Mouse (Mus musculus): ENCODE data around the gene Hand2. TPM values are rescaled to one million over a fixed set of nuclear protein-coding genes. Genes with fewer than 3 reads are reported as not detected.
A peak's percentile ranks its signal among the peaks of the same experiment; 100 is the strongest.

Hand2 gene
- 10 to 100 TPM; 49.0 to 56.6 TPM for total RNA-seq (2021)

DNA sequence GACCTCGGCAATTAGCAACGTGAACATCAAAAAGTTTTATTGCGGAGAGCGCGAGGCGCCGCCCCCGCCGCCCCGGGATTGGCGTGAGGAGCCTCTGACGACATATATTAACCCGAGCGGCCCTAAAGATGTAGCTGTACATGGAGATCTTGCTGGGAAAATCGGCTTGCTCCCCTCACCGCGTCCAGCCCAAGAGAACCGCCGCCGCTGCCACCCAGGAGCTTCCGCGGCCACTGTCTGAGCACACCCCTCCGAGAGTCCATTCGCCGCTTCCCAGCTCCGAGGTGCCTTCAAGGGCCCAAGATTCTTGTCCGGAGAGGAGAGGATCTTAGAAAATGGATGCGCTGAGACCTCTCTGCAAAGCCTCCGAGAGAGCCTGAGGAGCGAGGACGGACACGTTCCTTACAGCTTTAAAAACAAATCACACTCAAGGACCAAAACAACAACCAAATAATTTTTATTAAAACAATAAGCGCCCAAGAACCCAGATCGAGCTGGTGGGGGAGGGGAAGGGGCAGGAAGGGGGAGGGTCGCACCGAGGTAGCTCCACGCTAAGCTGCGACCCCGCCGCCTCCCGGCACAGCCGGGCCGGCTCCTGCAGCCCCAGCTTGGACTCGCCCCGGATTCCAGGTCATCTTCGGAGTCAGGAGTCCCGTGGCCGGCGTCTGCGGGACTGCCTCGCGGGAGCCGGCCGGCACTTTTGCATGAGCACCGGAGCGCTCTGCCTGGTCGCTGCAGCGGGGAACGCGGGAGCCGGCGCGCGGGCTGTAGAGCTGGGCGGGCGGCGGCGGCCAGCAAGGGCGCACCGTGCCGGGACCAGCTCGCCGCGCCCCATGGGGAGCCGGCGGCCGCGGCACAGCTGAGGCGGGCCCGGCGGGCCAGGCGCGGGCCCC, at the start of gene Hand2:
Gene Hand2 (plus strand): TSS at position 133 of the 893 bp plus-strand sequence.
- intact Hi-C loops (cut with DNase I) = loop anchor here (5.0 kb wide), 1 partner anchor 109 kb away; no protein-coding TSS in a partner anchor
- peak; percentile 80 for DNase-seq (ENCODE audit: low spot score)

- intact Hi-C loops (cut with DNase I) = no loop called here
- no peak for DNase-seq (ENCODE audit: low spot score)
Observed at GRCm38 (mm10) chr8:57273055-57273454, 47.7 kb upstream of the Hand2 start.

DNA sequence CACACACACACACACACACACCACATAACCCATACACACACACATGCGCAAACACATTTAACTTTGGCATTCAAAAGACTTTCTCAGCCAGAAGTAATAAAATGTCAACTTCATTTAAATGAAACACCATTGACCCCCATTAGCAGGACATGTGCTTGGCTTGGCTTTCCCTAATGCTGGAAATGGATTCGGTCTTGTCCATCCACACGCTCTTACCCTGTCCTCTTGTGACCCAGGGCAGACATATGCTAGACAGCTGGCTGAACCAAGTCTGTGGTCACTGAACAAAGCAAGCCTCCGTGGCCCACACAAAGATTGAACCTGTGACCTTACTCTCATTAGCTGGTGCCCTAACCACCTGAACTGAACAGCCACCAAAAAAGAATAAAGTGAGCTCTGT, 27.3 kb upstream of the Hand2 start:
- no peak for DNase-seq (ENCODE audit: low spot score)
- intact Hi-C loops (cut with DNase I) = no loop called here

GRCm38 (mm10) chr8:57303513-57303912, 17.3 kb upstream of the Hand2 start:
- intact Hi-C loops (cut with DNase I) = loop anchor here (5.0 kb wide), 1 partner anchor 91 kb away; no protein-coding TSS in a partner anchor
- no peak for DNase-seq (ENCODE audit: low spot score)

- DNase-seq (ENCODE audit: low spot score) = no peak
- intact Hi-C loops (cut with DNase I) = loop anchor here (5.0 kb wide), 1 partner anchor 93 kb away; no protein-coding TSS in a partner anchor
Observed at GRCm38 (mm10) chr8:57304944-57305343, 15.8 kb upstream of the Hand2 start.

- intact Hi-C loops (cut with DNase I) = no loop called here
- no peak for DNase-seq (ENCODE audit: low spot score)
Observed at GRCm38 (mm10) chr8:57306441-57306840, 14.3 kb upstream of the Hand2 start.

- intact Hi-C loops (cut with DNase I) = loop anchor here (10.0 kb wide), 2 partner anchors 175 to 325 kb away; no protein-coding TSS in a partner anchor
- no peak for DNase-seq (ENCODE audit: low spot score)
Observed at GRCm38 (mm10) chr8:57309844-57310485, 10.8 kb upstream of the Hand2 start.

GRCm38 (mm10) chr8:57312031-57312981, 8.5 kb upstream of the Hand2 start:
- intact Hi-C loops (cut with DNase I) = loop anchor here (2.0 to 10.0 kb wide), 3 partner anchors 14 to 328 kb away; no protein-coding TSS in a partner anchor
- no peak for DNase-seq (ENCODE audit: low spot score)

DNA sequence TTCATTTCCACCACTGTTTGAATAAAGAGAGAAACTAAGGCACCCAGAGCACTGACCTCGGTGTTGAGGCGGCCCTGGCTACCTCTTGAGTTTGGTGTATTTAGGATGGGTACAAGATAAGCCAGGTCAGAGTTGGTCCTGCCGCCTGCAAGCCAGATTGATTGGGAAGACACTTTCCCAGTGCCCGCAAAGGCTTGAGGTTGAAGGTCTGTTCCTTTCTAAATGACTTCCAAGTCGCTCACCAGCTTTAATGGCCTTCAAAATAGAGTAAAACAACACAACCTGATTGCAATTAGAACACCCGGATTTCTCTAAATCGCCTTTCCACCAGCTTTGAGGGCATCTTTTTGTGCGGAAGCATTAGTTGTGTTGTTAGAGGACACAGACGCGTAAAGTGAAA, 7.2 kb upstream of the Hand2 start:
- no peak for DNase-seq (ENCODE audit: low spot score)
- intact Hi-C loops (cut with DNase I) = loop anchor here (2.0 to 10.0 kb wide), 3 partner anchors 13 to 329 kb away; no protein-coding TSS in a partner anchor

GRCm38 (mm10) chr8:57314216-57314615, 6.6 kb upstream of the Hand2 start:
- no peak for DNase-seq (ENCODE audit: low spot score)
- intact Hi-C loops (cut with DNase I) = loop anchor here (10.0 kb wide), 2 partner anchors 179 to 329 kb away; no protein-coding TSS in a partner anchor

GRCm38 (mm10) chr8:57315471-57315870, 5.3 kb upstream of the Hand2 start:
- intact Hi-C loops (cut with DNase I) = loop anchor here (5.0 to 10.0 kb wide), 3 partner anchors 181 to 633 kb away; no protein-coding TSS in a partner anchor
- no peak for DNase-seq (ENCODE audit: low spot score)

DNA sequence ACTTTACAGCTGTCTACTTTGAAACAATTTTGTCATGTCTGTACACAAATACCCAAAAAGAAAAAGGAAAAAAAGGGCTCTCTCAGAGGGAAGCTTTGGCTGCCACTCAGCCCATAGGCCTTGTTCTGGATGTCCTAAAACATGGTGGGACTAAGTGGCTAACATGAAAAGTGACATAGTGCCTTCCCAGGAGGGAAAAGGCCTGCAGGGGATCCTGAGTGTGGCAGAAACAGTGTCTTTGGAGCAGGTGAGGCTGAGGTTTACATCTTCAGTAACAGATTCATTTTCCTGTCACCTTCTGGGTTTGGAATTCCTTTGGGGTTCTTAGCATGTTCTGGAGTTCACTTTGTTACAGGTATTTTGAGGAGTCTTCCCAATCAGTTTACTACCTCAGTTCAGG, 3.7 kb upstream of the Hand2 start:
- no peak for DNase-seq (ENCODE audit: low spot score)
- intact Hi-C loops (cut with DNase I) = loop anchor here (5.0 to 10.0 kb wide), 3 partner anchors 182 to 635 kb away; no protein-coding TSS in a partner anchor

- intact Hi-C loops (cut with DNase I) = loop anchor here (5.0 to 10.0 kb wide), 3 partner anchors 183 to 636 kb away; no protein-coding TSS in a partner anchor
- DNase-seq (ENCODE audit: low spot score) = no peak
Observed at GRCm38 (mm10) chr8:57317890-57318480, 2.8 kb upstream of the Hand2 start.

- intact Hi-C loops (cut with DNase I) = loop anchor here (5.0 to 10.0 kb wide), 3 partner anchors 185 to 637 kb away; no protein-coding TSS in a partner anchor
- DNase-seq (ENCODE audit: low spot score) = no peak
Observed at GRCm38 (mm10) chr8:57319092-57319980, 1.4 kb upstream of the Hand2 start.

DNA sequence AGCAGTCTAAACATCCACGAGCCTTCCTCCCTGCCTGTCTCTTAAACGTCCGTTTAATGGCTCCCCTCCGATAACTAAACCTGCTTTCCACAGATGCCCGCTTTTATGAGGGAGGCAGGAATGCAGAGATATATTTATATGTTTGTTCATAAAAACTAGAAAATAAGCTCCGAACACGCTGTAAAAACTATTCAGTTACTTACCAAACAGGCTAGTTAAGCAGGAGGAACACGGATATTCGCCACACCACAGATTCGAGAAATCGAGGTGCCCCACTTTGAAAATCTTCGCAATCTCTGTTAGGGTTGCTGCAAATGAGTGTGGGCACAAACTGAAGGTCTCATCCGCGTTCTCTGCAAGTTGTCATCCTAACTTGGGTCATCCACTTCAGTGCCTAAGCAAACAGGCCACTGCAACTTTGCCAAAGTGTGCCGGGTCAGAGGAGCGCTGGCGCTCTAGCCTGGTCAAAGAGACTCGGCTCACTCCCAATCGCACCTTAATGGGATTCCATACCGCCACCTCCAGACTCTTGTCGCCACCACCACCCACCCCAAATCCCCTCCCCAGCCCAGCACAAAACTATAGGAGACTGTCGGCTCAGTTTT, 700 bp upstream of the Hand2 start:
- intact Hi-C loops (cut with DNase I) = loop anchor here (5.0 to 10.0 kb wide), 4 partner anchors 108 to 638 kb away; no protein-coding TSS in a partner anchor
- peak; percentile 18 for DNase-seq (ENCODE audit: low spot score)

- intact Hi-C loops (cut with DNase I) = loop anchor here (5.0 kb wide), 1 partner anchor 110 kb away; no protein-coding TSS in a partner anchor
- peak; percentile 33 for DNase-seq (ENCODE audit: low spot score)
Observed at GRCm38 (mm10) chr8:57321898-57322895, 1.4 kb downstream of the Hand2 start.

Data from heart, postnatal 25 days (tissue).